Mouse (Mus musculus) lung, postnatal 0 days (tissue): Measurements from ENCODE around the gene Magi1.

Source experiments
- CTCF ChIP-seq: IDR thresholded peaks from 2 replicates; pipeline ENCODE4 v1.5.1; 2016; ENCODE audit warnings: antibody characterized with exemption, mild to moderate bottlenecking
- EP300 ChIP-seq: IDR thresholded peaks from 2 replicates; pipeline ENCODE4 v1.6.1; 2016; ENCODE audit warnings: antibody characterized with exemption, mild to moderate bottlenecking, control low read depth

DNA sequence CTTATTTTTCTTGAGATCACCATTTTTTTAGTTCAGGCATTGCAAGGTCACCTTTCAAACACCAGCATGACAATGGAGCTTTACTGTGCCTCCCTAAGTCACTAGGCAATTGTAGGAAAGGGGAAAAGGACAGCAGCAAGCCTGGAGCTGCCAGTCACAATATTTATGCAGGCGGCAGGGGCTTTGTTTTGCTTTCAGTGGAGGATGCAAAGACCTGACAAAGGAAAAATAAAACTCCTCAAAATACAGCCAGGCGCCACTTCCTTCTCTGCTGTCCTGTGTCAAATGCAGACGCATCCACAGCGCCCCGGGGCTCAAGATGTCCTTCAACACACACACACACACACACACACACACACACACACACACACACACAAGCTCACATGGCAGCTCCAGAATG lies 77.8 kb downstream of the Magi1 start:
- TF ChIP-seq CTCF (no peak), EP300 (no peak)
